30 mouse cellular contexts compared by ENCODE assay signal in genomic region chr15:80232331-80232730, GRCm38 (mm10). TPM values are rescaled to one million over a fixed set of nuclear protein-coding genes. Genes with fewer than 3 reads are reported as not detected.
DNase-seq lines count a peak whose midpoint lies in the region; ATAC-seq lines count a peak whose summit lies in the region.
"Had no signal": no experiment of that assay in that cellular context is flagged by ENCODE, and none has a peak within 500 bp of the region (broad histone marks: within the 10 kb centered on the region; RNA-seq: fewer than 3 reads in every experiment).

No protein-coding gene starts in this region.

- H3K9ac ChIP-seq in hindbrain, embryonic 12.5 days: no peak overlapping the region
- H3K9ac ChIP-seq: stomach, embryonic 15.5 days had no signal

- peaks cover 53% of the 10 kb centered on the region for H3K4me1 ChIP-seq in hindbrain, embryonic 10.5 days (replicated peaks)
- peaks cover 12% of the 10 kb centered on the region for H3K4me1 ChIP-seq in hindbrain, embryonic 12.5 days

- DNase-seq in hindbrain, embryonic 10.5 days (ENCODE audit: low spot score): peak; percentile 66
- DNase-seq in retina, postnatal 1 day: peak; percentile 1
- no peak for DNase-seq in retina, embryonic 14.5 days (ENCODE audit: low spot score)
- peak; percentile 75 for DNase-seq in embryo, embryonic 10.5 days (ENCODE audit: low spot score)
- no peak for DNase-seq in kidney, adult 9 months
- no peak for DNase-seq in neural tube, embryonic 10.5 days (ENCODE audit: extremely low spot score, low spot score)
- DNase-seq: adrenal gland, adult 2 months; cerebellum, adult 2 months; cerebellum, postnatal 25 days; gastrocnemius, postnatal 14 days; heart, postnatal 14 days; kidney, adult 8-10 months; kidney, postnatal 14 days; lung, adult 18-20 months; lung, postnatal 10 days; right cerebral cortex, postnatal 25 days; thymus, postnatal 25 days had no signal

- H3K27me3 ChIP-seq in hindbrain, embryonic 10.5 days (ENCODE audit: insufficient read depth, poor library complexity, severe bottlenecking): peaks cover 7% of the 10 kb centered on the region; the same call in 1 of the 2 replicates
- no peaks in the 10 kb centered on the region for H3K27me3 ChIP-seq in hindbrain, embryonic 12.5 days
- H3K27me3 ChIP-seq: neural tube, embryonic 13.5 days; stomach, embryonic 15.5 days had no signal

- WGBS in hindbrain, embryonic 10.5 days: 30% methylated on average over 2 of the region's 2 CpGs
- 29% methylated on average over 2 of the region's 2 CpGs for WGBS in hindbrain, embryonic 12.5 days

- no peak for ATAC-seq in hindbrain, embryonic 12.5 days (ENCODE audit: low FRiP score)
- ATAC-seq: activated CD4-positive, CD25-positive, alpha-beta regulatory T cell, adult 4 months; forebrain, embryonic 14.5 days; hindbrain, postnatal 0 days; intestine, embryonic 16.5 days had no signal

- H3K9me3 ChIP-seq in hindbrain, embryonic 10.5 days: no peaks in the 10 kb centered on the region
- H3K9me3 ChIP-seq in hindbrain, embryonic 12.5 days (replicated peaks): no peaks in the 10 kb centered on the region
- H3K9me3 ChIP-seq: neural tube, embryonic 13.5 days; stomach, embryonic 15.5 days had no signal

- H3K4me2 ChIP-seq in hindbrain, embryonic 12.5 days (replicated peaks): no peak overlapping the region
- H3K4me2 ChIP-seq: neural tube, embryonic 13.5 days; stomach, embryonic 15.5 days had no signal

- no peak overlapping the region for H3K27ac ChIP-seq in hindbrain, embryonic 10.5 days
- no peak overlapping the region for H3K27ac ChIP-seq in hindbrain, embryonic 12.5 days
- H3K27ac ChIP-seq: macrophage had no signal

- H3K36me3 ChIP-seq in hindbrain, embryonic 10.5 days: peaks cover 20% of the 10 kb centered on the region
- peaks cover 18% of the 10 kb centered on the region for H3K36me3 ChIP-seq in hindbrain, embryonic 12.5 days

- H3K4me3 ChIP-seq in hindbrain, embryonic 10.5 days: no peak overlapping the region
- H3K4me3 ChIP-seq in hindbrain, embryonic 12.5 days: no peak overlapping the region
- H3K4me3 ChIP-seq: neural tube, embryonic 13.5 days; stomach, embryonic 15.5 days had no signal

RNA-seq across cellular contexts. Expression of gene Mief1, which starts 1.5 kb away (rescaled TPM):
- 38.6 and 39.3 TPM in 2 replicates for polyA plus RNA-seq in hindbrain, embryonic 10.5 days (2016; fragmentation: Nextera tagmentation; extraction: Ambion mirVana)
- polyA plus RNA-seq in hindbrain, embryonic 12.5 days (2016; fragmentation: Nextera tagmentation; extraction: Ambion mirVana): 41.3 and 43.8 TPM in 2 replicates

RNA-seq across cellular contexts. Expression of gene AC140267.1, which starts 3.3 kb away (rescaled TPM):
- polyA plus RNA-seq in hindbrain, embryonic 10.5 days (2016; fragmentation: Nextera tagmentation; extraction: Ambion mirVana): not detected in 2 replicates
- not detected in 2 replicates for polyA plus RNA-seq in hindbrain, embryonic 12.5 days (2016; fragmentation: Nextera tagmentation; extraction: Ambion mirVana)
- polyA plus RNA-seq: activated CD4-positive, CD25-positive, alpha-beta regulatory T cell, adult 4 months; adrenal gland, adult 2 months; cerebellum, adult 2 months; forebrain, embryonic 14.5 days; heart, embryonic 14.5 days; hindbrain, embryonic 11.5 days; hindbrain, postnatal 0 days; limb, embryonic 11.5 days; liver, adult 2 months; macrophage; myocyte; stomach, embryonic 15.5 days had no signal

RNA-seq across cellular contexts. Expression of gene Atf4, which starts 22.7 kb away (rescaled TPM):
- 111 TPM in 2 replicates for polyA plus RNA-seq in hindbrain, embryonic 10.5 days (2016; fragmentation: Nextera tagmentation; extraction: Ambion mirVana)
- polyA plus RNA-seq in hindbrain, embryonic 12.5 days (2016; fragmentation: Nextera tagmentation; extraction: Ambion mirVana): 115 and 128 TPM in 2 replicates

RNA-seq across cellular contexts. Expression of gene Rps19bp1, which starts 31.8 kb away (rescaled TPM):
- 67.4 TPM in 2 replicates for polyA plus RNA-seq in hindbrain, embryonic 10.5 days (2016; fragmentation: Nextera tagmentation; extraction: Ambion mirVana)
- 59.9 and 65.8 TPM in 2 replicates for polyA plus RNA-seq in hindbrain, embryonic 12.5 days (2016; fragmentation: Nextera tagmentation; extraction: Ambion mirVana)

RNA-seq across cellular contexts. Expression of gene Cacna1i, which starts 54.7 kb away (rescaled TPM):
- 0.01 and 0.04 TPM in 2 replicates for polyA plus RNA-seq in hindbrain, embryonic 10.5 days (2016; fragmentation: Nextera tagmentation; extraction: Ambion mirVana)
- polyA plus RNA-seq in hindbrain, embryonic 12.5 days (2016; fragmentation: Nextera tagmentation; extraction: Ambion mirVana): 0.18 TPM in 2 replicates
- polyA plus RNA-seq: heart, embryonic 14.5 days; intestine, embryonic 16.5 days; limb, embryonic 11.5 days; macrophage had no signal

Comparison
In these comparisons a context has a peak if more than half of its experiments do, and no peak if none do; other contexts are left out.
1. DNase-seq: peak in hindbrain, embryonic 10.5 days (single experiment), retina, postnatal 1 day (single experiment) and embryo, embryonic 10.5 days (single experiment); none in retina, embryonic 14.5 days (single experiment), kidney, adult 9 months (single experiment) and neural tube, embryonic 10.5 days (single experiment).